Mouse (Mus musculus) spleen, adult 18-20 months (tissue): ENCODE results near the gene Snai1.

Experiments
- DNase-seq, 2 experiments: peaks; one replicate each; pipeline ENCODE4 v3.0.0; 2022; ENCODE audit warnings: mixed read lengths in 2 of 2

Gene Snai1

DNA sequence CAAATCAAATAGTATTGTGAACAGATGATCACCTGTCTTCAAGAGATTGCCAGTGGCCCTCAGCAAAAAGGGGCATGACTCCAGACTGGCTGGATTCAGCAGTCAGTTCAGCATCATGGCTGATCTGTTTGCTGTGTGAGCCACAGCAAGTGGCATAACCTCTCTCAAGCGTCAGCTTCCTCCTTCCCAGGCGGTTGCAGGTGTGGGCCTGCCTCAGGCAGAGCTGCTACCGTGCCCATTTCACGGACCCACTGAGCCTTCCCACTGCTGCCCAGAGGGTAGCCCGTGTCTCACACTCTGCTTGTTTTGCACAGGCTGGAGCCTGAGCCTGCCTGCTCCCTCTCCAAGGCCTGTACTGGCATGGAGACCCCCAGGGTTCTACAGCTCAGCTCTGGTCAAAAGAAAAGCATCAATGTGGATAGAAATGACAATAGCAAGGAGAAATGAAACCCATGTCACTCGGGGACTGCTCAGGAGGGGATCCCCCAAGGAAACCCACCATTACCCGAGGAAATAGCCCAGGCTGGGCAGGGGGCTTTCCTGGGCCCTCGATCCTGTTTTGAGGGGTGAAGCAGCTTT lies 13.4 kb downstream of the Snai1 start:
- peak in 1 of 2 experiments; percentile 43 for DNase-seq

DNA sequence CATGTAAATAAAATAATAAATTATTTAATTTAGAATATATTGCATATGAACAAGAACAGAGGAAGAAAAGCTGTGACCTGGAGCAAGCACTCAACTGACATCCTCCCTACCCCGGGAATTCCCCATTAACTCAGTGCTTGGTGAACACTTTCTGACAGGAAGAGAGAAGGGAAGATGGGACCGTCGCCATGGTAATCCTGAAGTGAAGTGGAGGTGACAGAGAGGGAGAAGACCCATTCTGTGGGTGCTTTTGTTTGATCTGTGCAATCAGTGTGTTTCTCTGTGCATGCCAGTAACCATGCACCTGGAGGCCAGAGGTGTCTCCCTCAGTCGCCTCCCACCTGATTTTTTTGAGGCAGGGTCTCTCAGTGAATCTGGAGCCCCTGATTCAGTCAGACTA lies 14.3 kb downstream of the Snai1 start:
- DNase-seq: no peak

DNA sequence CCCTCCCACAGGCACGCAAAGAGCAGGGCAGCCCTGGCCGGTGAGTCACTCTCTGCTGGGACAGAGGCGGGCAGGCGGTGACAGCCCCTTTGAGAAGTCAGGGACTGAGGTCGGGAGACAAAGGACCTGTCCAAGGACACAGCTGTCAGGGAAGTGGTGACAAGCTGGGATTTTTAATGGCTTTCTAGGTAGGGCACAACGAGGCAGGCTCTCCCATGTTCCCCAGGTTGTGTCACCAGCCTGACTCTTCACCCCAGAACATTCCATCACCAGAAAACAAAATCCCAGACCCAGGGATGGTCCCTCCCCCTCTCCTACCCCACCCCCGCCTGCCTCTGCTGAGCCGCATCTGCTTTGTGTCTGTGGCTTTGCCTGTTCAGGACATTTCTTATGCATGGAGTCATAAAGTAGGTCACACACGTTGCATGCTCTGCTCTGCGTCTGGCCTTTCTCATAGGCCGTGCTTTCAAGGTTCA lies 15.0 kb downstream of the Snai1 start:
- no peak for DNase-seq

DNA sequence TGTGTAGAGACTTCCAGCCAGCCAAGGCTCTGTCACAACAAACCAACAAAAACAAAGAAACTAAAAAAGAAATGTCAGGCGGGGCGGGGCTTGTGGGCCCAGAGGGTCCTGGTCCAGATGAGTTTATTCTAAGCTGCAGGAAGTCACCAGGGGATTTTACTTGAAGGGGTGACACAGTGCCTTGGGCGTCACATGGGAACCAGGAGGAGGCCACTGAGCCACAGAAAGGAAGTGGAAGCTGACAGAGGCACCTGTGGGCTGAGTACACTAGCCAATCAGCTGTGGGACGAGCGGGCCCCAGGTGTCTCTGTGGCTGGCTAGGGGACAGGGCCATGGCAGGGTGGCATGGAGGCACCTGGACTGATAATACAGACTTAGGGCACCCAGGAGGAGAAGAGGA lies 17.8 kb downstream of the Snai1 start:
- DNase-seq: no peak

DNA sequence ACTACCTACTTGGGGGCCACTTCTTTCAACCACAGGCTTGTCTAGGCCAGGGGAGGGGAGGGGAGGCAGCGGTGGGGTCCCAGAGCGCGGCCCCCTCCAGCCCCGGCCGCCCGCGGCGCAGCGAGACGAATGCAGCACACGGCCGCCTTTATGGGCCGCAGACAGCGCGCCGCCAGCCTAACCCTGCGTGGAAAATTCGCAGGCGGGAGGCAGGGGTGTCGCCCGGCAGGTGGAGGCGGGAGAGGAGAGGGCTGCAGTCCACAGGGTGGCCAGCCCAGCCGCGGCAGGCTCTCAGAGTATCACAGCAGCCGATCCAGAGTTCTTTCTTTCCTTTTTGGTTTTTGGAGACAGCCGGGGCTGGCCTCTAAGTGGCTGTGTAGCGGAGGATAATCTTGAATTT lies 21.4 kb downstream of the Snai1 start:
- no peak for DNase-seq

DNA sequence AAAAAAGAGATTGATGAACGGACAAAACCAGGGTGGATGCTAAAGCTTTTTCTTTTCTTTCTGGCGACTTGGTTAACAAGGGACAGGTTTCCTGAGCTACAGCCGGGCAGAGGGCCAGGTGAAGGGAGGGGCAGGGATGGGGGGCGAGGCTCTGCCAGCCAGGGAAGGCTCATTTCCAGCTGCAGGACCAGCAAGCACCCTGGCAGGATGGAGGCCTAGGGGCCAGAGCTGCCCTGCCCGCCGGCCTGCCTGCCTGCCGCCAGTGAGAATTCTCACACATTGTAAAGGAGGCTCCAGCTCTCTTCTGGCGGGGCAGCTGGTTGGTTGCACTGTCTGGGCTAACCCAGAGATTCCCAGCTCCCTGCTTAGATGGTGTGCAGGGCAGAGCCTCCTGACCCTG lies 24.1 kb downstream of the Snai1 start:
- DNase-seq: no peak

DNA sequence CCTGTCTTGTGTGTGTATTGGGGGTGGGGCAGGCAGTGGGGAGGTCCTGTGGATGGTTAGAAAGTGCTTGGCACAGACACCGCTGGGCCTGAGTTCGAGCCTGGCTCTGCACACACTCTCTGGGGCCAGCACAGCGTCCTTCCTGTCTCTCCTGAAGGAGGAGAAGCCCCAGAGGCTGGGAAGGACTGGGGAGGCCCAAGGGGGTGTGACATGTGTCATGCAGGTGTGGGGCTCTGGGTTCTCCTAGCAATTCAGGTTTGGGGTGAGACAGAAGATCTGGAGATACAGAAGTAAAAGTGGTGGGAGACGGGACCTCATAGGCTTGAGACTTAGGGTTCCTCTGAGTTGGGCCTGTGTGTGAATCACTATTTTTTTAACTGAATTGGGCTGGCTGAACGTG lies 25.0 kb downstream of the Snai1 start:
- DNase-seq: no peak

DNA sequence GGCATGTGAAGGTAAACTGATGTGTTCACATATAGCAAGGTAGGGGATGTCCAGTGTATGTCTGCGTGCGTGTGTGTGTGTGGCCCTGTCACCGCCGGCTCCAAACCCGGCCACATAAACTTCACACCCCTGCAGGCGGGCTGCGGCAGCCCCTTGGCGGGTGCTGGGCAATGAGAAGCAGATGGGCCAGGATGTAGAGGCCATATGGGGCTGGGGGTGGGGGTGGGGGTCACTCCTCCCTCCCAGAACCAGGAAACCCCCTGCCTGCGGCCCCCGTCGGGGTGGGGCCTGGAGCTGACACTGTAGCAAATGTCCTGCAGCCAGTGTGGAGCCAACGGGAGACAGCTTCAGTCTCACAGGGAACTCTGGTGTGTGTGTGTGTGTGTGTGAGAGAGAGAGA lies 25.7 kb downstream of the Snai1 start:
- no peak for DNase-seq

DNA sequence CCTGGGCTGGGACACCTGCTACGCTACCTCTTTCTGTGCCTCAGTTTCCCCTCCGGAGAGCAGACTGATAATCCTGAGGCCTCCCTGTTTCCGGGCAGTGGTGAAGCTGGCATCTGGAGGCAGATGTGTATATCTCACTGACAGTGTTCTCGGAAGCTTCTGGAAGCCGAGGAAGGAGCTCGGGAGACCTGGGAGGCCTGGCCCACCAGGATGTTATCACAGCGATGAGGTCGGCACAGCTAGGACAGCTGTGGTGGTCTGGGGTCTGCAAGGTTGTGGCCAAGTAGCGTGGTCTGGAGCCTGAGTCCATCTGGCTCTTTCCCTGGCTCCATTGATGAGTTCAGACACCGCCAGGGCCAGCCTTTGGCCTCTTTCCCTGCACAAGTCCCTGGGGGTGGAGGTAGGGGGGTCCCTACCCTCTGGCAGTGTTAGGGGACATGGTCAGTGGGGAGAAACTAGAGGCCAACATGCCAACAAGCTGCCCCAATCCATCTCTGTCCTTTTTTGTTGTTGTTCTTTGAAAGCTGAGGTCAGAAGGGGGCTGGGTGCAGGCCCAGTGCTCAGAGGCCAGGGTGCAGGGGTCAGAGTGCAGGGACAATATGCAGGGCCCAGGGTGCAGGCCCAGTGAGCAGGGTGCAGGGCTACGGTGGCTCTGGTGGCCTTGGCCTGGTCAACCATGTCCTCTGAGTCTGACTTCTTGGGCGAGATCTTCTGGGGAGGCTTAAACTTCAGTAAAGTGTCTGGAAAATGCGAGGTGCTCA lies 26.7 kb downstream of the Snai1 start:
- no peak for DNase-seq

DNA sequence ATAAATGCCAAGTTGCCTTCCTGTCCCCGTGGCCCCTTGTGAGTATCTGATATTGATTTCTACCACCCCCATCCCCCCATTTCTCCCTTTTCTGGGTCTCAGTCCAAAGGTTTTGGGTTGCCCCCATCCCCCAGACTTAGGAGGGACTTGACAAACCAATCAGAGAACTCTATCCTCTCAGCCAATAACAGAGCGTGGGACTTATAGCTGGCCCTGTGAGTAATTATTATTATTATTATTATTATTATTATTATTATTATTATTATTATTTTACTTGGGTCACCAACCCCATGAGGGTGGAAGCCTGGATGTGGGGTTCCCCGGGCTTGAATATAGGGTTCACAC lies 27.3 kb downstream of the Snai1 start:
- DNase-seq: no peak

DNA sequence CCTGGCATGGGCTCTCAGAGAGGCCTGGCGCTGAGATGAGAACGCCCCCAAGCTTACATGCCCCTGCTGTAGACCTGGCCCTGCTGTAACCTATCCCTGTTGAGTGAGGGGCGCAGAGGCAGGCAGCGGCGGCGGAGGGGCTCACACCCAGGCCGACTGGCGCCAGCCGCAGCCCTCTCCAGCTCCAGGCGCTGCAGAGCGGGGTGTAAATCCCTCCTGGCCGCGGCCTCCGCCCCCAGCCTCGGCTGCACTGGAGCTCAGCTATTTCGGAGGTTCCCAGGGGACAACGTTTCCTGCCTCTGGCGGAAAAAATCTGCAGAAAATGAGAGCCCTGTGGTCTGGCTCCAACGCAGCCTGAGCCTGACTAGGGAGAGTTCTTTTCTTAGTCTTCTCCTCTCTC lies 27.7 kb downstream of the Snai1 start:
- DNase-seq: peak; percentile 28 to 44

DNA sequence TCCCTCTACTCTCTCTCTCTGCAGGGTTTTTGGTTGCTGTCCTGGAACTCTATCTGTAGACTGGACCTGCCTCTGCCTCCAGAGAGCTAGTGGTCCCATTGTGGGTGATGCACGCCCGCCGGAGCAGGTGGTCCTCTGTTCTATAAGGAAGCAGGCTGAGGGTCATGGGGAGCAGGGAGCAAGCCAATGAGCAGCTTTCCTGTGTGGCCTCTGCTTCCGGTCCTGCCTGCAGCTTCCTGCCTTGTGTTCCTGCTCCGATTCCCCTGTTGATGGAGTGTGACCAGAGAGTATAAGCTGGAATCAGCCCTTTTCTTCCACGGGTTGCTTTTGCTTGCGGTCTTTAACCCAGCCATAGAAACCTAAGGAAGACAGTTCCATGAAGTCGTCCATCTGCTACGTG lies 30.1 kb downstream of the Snai1 start:
- no peak for DNase-seq

DNA sequence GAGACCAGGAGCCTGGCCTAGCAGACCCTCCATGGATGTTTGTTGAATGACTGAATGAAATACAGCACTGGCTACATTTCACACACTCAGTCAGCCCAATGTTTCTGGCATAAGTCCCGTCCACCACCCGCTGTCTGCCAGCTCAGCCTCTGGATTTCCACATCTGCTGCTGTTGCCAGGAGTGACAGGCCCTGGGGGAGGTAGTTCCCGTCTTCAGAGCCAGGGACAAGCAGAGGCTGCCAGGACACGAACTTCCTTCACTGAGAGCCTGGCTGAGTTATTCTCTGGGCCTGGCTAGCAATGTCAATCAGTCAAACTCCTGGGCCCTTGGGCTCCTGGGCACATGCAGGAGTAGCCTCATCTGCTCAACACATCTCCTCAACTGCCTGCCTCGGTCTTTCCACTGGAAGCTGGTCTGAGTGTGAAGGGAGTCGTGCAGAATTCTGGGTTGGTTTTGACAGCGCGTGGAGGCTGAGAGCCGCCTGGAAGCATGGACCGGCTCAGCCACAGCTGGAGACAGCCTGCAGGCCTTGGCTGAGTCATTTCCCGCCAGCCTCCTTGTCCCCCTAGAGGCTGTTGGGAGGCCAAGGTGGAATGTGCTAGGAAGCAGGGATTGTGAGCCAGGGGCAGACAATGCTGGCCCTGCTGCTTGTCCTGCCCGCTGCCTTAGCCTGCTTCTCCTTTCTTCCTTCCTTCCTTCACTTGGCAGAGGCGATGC lies 32.1 kb downstream of the Snai1 start:
- DNase-seq: peak in 1 of 2 experiments; percentile 30

DNA sequence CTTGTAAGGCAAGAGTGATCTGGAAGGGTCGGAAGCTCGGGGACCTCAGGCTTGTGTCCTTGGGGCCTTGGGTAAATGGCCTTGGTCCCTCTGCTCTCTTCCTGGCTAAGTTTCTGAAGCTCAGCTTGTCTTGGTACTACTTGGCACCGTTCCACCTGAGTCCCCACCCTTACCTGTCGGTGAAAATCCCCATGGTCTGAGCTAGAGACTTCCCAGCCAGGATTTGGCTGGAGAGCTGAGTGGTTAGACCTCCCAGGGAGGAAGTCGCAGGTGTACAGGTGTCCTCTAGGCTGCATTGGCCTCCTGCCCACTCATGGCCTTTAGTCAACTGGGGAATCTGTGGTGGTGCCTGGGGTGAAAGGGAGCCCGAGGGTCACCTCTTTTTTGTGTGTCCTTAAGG lies 32.8 kb downstream of the Snai1 start:
- DNase-seq: no peak

DNA sequence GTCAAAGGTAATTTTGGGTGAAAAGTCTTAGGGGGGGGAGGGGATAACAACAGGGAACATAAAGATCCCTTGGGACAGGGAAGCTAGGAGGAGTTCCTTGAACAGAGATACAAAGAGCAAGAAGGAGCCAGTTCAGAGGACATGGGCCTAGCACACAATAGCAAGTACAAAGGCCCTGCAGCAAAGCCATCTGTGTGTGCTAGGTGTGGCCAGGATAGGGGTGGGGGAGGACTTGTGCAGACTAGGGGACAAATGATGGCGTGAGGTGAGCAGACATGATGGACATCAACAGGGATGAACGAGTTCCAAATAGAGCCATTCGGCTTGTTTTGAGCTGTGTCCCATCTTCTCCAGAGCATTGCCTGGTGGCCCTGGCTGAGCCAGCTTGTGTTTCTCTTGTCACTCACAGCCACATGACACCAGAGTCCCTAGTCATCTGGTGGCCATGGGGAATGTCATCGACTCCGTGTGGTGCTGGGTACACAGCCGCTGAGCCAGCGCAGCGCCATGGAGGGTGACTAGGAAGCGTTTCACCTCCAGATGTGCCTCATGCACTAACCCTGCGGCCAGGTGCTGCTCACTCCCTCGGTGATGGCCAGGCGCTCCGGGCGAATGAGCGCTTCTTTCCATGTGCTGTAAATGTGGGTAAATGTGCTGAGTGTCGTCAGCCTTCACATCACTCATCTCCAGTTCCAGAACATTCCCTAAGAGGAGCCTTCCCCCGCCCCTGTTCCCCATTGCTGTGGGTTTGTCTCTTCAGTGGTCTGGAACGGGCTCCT lies 33.6 kb downstream of the Snai1 start:
- no peak for DNase-seq

DNA sequence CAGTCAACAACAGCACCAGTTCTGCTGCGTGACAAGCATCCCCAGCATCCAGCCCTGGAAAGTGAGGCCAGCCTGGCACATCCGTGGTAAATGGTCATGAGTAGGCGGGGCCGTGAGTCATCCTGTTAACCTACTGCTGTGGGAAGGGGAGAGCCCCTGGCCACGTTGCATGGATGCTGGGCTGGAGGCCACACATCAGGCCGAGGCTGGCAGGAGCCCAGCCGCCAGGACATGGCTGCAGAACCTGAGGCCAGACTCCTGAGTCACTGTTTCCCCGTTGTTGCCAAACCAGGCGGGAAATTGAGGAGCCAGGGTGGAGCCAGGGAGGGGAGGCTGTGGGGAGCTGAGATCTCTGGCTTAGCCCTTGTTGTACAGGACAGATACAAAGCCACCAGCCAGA lies 36.8 kb downstream of the Snai1 start:
- DNase-seq: no peak

DNA sequence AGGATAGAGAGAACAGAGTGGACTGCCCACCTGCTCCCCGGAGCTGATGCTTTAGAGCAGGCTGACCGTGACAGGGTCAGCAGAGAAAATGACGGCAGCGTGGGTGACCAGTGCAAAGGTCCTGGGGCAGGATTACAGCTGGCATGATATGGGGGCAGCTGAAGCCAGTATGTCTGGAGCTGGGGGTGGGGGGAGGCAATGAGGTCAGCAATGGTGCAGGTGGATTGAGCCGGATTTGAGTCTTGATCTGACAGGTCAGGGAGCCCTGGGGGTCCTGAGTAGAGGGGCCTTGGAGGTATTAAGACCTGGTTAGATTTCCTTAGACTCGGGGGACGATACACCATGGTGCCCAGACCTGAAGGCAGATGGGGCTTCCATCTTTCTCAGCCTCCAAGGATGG lies 37.6 kb downstream of the Snai1 start:
- no peak for DNase-seq

DNA sequence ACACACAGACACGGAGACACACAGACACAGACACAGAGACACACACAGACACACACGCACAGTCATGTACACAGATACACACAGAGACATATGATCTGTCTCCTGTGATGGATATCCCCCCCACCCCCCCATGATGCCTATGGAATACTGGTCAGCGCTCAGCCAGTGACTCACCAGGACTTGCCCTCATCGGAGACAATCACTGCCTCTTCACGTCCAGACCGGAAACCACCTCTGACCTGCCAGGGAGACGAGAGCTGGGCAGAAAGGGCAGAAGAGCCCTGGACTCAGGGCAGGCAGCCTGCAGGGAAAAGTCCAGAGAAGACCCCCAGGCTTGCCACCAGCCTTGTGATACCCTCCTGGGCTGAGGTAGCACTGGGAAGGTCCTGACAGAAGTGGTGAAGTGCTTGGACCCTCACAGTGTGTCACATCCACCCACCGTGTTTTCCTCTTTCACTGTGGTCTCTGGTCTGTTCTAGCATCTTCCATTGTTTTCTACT lies 38.2 kb downstream of the Snai1 start:
- DNase-seq: no peak

DNA sequence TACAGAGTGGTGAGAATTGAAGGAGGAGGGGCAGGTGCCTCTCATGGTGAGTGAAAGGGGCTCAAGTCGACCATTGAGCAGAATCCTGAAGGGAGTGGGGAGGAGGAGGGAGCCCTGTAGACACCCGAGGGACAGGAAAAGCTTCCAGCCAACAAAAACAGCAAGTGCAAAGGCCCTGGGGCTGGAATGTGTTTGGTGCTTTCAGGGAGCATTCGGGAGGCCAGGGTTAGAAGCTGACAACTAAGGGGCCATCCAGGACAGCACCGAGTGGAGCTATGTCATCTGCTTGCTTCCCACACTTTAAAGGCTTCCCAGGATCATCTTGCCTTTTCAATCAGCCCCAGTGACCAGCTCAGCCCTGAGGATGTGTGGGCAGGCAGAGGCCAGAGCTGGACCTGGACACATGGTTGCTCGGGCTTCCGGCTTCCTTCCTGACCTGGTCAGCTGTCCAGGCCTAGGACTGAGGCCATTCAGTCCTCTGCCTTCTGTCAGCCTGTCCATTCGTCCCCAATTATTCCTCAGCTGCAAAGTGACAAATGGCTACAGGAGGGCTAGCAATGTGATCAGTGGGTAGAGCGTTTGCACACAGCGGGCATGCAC lies 39.3 kb downstream of the Snai1 start:
- no peak for DNase-seq

DNA sequence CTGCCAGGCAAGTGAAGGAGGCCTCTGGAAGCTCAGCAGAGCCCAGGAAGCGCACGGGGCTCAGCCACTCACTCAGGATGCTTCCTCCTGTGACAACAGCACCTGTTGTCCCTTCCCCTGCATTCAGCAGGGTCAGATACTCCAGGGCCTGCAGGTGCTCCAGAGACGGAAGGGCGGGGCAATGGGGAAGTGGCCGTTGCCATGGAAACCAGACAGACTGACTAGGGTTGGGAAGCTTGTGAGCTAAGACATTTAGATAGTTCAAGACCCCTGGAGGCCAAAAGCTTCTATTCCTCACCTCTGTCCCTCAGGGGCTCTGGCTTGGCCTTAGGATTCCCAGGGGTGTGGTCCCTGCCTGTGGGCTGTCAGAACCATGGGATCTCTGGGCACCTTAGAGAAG lies 40.5 kb downstream of the Snai1 start:
- DNase-seq: no peak

DNA sequence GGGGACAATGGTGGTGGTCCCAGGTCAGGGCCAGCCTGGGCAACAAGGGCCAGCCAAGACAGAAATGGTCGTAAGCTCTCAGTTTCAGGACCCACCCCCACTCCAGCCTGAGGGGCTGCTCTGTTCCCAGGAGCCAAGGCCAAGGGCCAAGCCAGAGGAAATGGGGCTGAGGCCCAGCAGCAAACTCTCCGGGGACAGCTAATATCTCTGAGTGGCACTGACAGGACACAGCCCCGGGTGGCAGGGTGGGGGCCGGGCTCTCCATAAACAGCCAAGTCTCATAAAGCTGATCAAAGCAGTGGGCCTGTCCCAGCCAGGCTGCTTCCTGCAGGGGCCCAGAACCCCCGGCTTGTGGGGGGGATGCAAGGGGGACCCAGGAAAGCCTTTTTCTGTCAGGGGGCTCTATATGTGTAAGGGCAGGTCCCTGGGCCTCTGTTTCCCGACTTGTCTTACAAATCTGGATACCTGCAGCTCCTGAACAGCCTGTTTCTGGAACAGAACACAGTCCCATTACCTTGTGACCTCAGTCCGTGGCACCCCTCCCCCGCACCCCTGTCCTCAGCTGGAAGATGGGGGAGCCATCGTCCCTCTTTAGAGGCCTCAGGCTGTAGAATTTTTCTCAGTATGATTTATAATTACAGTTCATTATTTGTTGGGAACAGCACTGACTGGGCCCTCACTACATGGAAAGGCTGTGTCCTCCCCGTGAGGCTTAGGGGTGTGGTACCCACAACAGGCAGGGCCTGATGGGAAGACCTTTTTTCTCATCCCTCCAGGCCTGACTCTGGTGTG lies 45.4 kb downstream of the Snai1 start:
- DNase-seq: no peak

DNA sequence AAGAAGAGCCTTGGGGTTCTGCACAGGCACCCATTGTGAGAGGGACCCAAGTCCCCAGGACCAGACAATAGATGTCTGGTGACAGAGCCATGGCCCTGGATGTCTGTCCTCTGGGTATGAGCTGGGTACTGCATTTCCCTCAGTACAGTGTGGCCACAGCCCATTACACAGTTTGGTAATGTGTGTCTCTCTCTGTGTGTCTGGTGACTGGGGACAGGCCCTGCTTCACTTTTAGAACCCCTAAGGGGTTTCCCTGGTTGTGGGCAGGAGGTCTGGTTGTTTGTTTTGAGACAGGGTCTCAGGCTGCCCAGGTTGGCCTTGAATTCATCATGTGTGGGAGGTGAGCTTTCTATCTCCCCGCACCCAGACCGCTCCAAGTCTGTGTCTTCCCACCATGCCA lies 47.3 kb downstream of the Snai1 start:
- no peak for DNase-seq
